Comparison of ENCODE assay signal across 9 mouse cellular contexts in genomic region chr3:68646387-68647130, GRCm38 (mm10). TPM values are rescaled to one million over a fixed set of nuclear protein-coding genes. Genes with fewer than 3 reads are reported as not detected.
DNase-seq lines count a peak whose midpoint lies in the region; ATAC-seq and TF ChIP-seq lines count a peak whose summit lies in the region.
"Had no signal": no experiment of that assay in that cellular context is flagged by ENCODE, and none has a peak within 500 bp of the region (broad histone marks: within the 10 kb centered on the region; RNA-seq: fewer than 3 reads in every experiment).

No protein-coding gene starts in this region.

- ATAC-seq in lung, embryonic 14.5 days (ENCODE audit: insufficient read depth): no peak
- no peak for ATAC-seq in hindbrain, embryonic 16.5 days
- ATAC-seq in forebrain, embryonic 12.5 days (ENCODE audit: low FRiP score): no peak

- H3K9ac ChIP-seq in lung, embryonic 14.5 days: no peak overlapping the region
- no peak overlapping the region for H3K9ac ChIP-seq in hindbrain, embryonic 16.5 days (ENCODE audit: low read depth, low read length)
- H3K9ac ChIP-seq in forebrain, embryonic 12.5 days: no peak overlapping the region
- H3K9ac ChIP-seq: embryonic facial prominence, embryonic 12.5 days had no signal

- intact Hi-C loops in gastrocnemius, postnatal 36 days (cut with DNase I): loop anchor here (2.0 to 5.0 kb wide), 2 partner anchors 51 to 62 kb away; no protein-coding TSS in a partner anchor

- peak; percentile 43 for TF ChIP-seq CTCF in lung, embryonic 14.5 days (IDR thresholded peaks at IDR 0.05; ENCODE audit: low read depth)

- no peaks in the 10 kb centered on the region for H3K9me3 ChIP-seq in lung, embryonic 14.5 days (ENCODE audit: low read depth, low read length)
- H3K9me3 ChIP-seq in hindbrain, embryonic 16.5 days (ENCODE audit: control insufficient read depth, low read length): no peaks in the 10 kb centered on the region
- no peaks in the 10 kb centered on the region for H3K9me3 ChIP-seq in forebrain, embryonic 12.5 days
- H3K9me3 ChIP-seq: embryonic facial prominence, embryonic 12.5 days had no signal

- no peak overlapping the region for H3K4me2 ChIP-seq in lung, embryonic 14.5 days
- H3K4me2 ChIP-seq in hindbrain, embryonic 16.5 days (ENCODE audit: low read length): no peak overlapping the region
- H3K4me2 ChIP-seq in forebrain, embryonic 12.5 days: no peak overlapping the region
- H3K4me2 ChIP-seq: embryonic facial prominence, embryonic 12.5 days had no signal

- 81% methylated on average over 6 of the region's 6 CpGs for WGBS in lung, embryonic 14.5 days
- 93% methylated on average over 6 of the region's 6 CpGs for WGBS in hindbrain, embryonic 16.5 days
- 87% methylated on average over 6 of the region's 6 CpGs for WGBS in forebrain, embryonic 12.5 days

- peak; percentile 48 for DNase-seq in gastrocnemius, adult 18-20 months (ENCODE audit: low spot score)
- DNase-seq in gastrocnemius, postnatal 36 days: no peak
- peak; percentile 27 for DNase-seq in right cerebral cortex, postnatal 14 days
- DNase-seq in right cerebral cortex, postnatal 4 days: no peak
- DNase-seq in lung, embryonic 14.5 days: peak; percentile 28
- DNase-seq in thymus, postnatal 36 days: peak; percentile 62 to 63

- H3K27me3 ChIP-seq in lung, embryonic 14.5 days (ENCODE audit: insufficient read depth, low read length): no peaks in the 10 kb centered on the region
- H3K27me3 ChIP-seq in hindbrain, embryonic 16.5 days (replicated peaks; ENCODE audit: control insufficient read depth, insufficient read depth, low read length): no peaks in the 10 kb centered on the region
- H3K27me3 ChIP-seq in forebrain, embryonic 12.5 days: no peaks in the 10 kb centered on the region
- H3K27me3 ChIP-seq: embryonic facial prominence, embryonic 12.5 days had no signal

- H3K4me1 ChIP-seq in lung, embryonic 14.5 days (ENCODE audit: insufficient read depth): no peaks in the 10 kb centered on the region
- no peaks in the 10 kb centered on the region for H3K4me1 ChIP-seq in hindbrain, embryonic 16.5 days (ENCODE audit: control insufficient read depth, insufficient read depth, low read depth, low read length)
- no peaks in the 10 kb centered on the region for H3K4me1 ChIP-seq in forebrain, embryonic 12.5 days
- H3K4me1 ChIP-seq: embryonic facial prominence, embryonic 12.5 days had no signal

- H3K4me3 ChIP-seq in lung, embryonic 14.5 days (ENCODE audit: low read depth, low read length): no peak overlapping the region
- no peak overlapping the region for H3K4me3 ChIP-seq in hindbrain, embryonic 16.5 days (ENCODE audit: low read length)
- H3K4me3 ChIP-seq in forebrain, embryonic 12.5 days (replicated peaks): no peak overlapping the region
- H3K4me3 ChIP-seq: embryonic facial prominence, embryonic 12.5 days had no signal

- H3K27ac ChIP-seq in lung, embryonic 14.5 days (ENCODE audit: low read depth): no peak overlapping the region
- H3K27ac ChIP-seq in hindbrain, embryonic 16.5 days (ENCODE audit: low read depth, low read length): no peak overlapping the region
- no peak overlapping the region for H3K27ac ChIP-seq in forebrain, embryonic 12.5 days
- H3K27ac ChIP-seq: embryonic facial prominence, embryonic 12.5 days had no signal

- H3K36me3 ChIP-seq in lung, embryonic 14.5 days (ENCODE audit: insufficient read depth): no peaks in the 10 kb centered on the region
- no peaks in the 10 kb centered on the region for H3K36me3 ChIP-seq in hindbrain, embryonic 16.5 days (ENCODE audit: control insufficient read depth, insufficient read depth, low read length)
- no peaks in the 10 kb centered on the region for H3K36me3 ChIP-seq in forebrain, embryonic 12.5 days (replicated peaks)
- H3K36me3 ChIP-seq: embryonic facial prominence, embryonic 12.5 days had no signal

RNA-seq across cellular contexts. Expression of gene Il12a, which starts 43.9 kb away (rescaled TPM):
- 10 to 100 TPM in 1 of 2 experiments, 1 to 10 TPM in 1; 5.6 to 10.1 TPM for total RNA-seq in gastrocnemius, adult 18-20 months (2021)
- 1 to 10 TPM; 3.9 to 7.3 TPM for total RNA-seq in gastrocnemius, postnatal 36 days (2021)
- polyA plus RNA-seq in lung, embryonic 14.5 days (2014; fragmentation: Nextera tagmentation; extraction: Ambion mirVana): 0.30 TPM in 1 of 2 replicates, not detected in the other
- polyA plus RNA-seq in hindbrain, embryonic 16.5 days (2015; fragmentation: Nextera tagmentation; extraction: Ambion mirVana): 0.26 and 0.28 TPM in 2 replicates
- polyA plus RNA-seq in forebrain, embryonic 12.5 days (2016; fragmentation: Nextera tagmentation; extraction: Ambion mirVana): 0.24 TPM in 1 of 2 replicates, not detected in the other

Comparison
In these comparisons a context has a peak if more than half of its experiments do, and no peak if none do; other contexts are left out.
1. DNase-seq: peak in gastrocnemius, adult 18-20 months (single experiment), right cerebral cortex, postnatal 14 days (single experiment), lung, embryonic 14.5 days (single experiment) and thymus, postnatal 36 days (2 of 2); none in gastrocnemius, postnatal 36 days (0 of 2) and right cerebral cortex, postnatal 4 days (single experiment).